Mouse (Mus musculus) heart, postnatal 0 days (tissue): ENCODE measurements around the gene Pnliprp1.

Experiments
- CTCF ChIP-seq: IDR thresholded peaks from 2 replicates; pipeline ENCODE4 v1.5.1; 2016; ENCODE audit warnings: antibody characterized with exemption, control low read depth, low read depth
- EP300 ChIP-seq: IDR thresholded peaks from 2 replicates; pipeline ENCODE4 v1.6.1; 2016; ENCODE audit warnings: antibody characterized with exemption, low read depth

DNA sequence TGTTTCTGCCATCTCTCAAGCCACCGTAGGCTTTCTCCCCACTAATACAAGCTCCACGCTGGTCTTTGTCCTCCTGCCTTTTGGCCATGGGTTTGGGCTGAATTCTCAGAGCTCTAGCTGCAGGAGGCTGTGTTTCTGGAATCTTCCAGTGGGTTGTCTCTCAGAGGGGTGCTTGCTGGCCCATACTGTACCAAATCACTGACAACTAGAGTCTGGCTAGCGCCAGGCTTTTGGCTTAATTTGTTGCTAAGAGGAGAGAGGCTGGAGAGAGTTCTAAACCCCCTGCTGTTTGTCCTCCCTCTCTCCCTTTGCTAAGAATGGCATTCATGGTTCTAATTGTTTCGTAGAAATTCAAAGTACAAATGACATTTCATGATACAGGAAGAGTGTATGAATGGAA is 52.9 kb downstream of the Pnliprp1 start:
- TF ChIP-seq CTCF (no peak), EP300 (no peak)
